Comparison of ENCODE assay signal across 13 mouse cellular contexts in genomic region chr2:35433428-35433827, GRCm38 (mm10). TPM values are rescaled to one million over a fixed set of nuclear protein-coding genes. Genes with fewer than 3 reads are reported as not detected.
DNase-seq lines count a peak whose midpoint lies in the region; ATAC-seq lines count a peak whose summit lies in the region.
"Had no signal": no experiment of that assay in that cellular context is flagged by ENCODE, and none has a peak within 500 bp of the region (broad histone marks: within the 10 kb centered on the region; RNA-seq: fewer than 3 reads in every experiment).

No protein-coding gene starts in this region.

- DNase-seq in heart, postnatal 4 days: peak; percentile 37
- no peak for DNase-seq in liver, embryonic 11.5 days (ENCODE audit: low spot score)
- no peak for DNase-seq in cerebellum, postnatal 10 days
- no peak for DNase-seq in gastrocnemius, adult 18-20 months (ENCODE audit: low spot score)
- DNase-seq: layer of hippocampus, adult 9-11 months; thymus, postnatal 14 days had no signal

- H3K27ac ChIP-seq in liver, embryonic 11.5 days (ENCODE audit: low read depth, low read length): peak overlapping the region; percentile 26; the same call in 1 of the 2 replicates
- peak overlapping the region; percentile 35; the same call in 1 of the 2 replicates for H3K27ac ChIP-seq in stomach, embryonic 14.5 days (ENCODE audit: low read length)
- H3K27ac ChIP-seq: midbrain, embryonic 13.5 days had no signal

- H3K36me3 ChIP-seq in megakaryocyte, embryonic 14.5 days (replicated peaks; ENCODE audit: low read length): peaks cover 92% of the 10 kb centered on the region
- peaks cover 2% of the 10 kb centered on the region; the same call in 1 of the 2 replicates for H3K36me3 ChIP-seq in liver, embryonic 11.5 days (ENCODE audit: control insufficient read depth, insufficient read depth, low read length)
- no peaks in the 10 kb centered on the region for H3K36me3 ChIP-seq in stomach, embryonic 14.5 days (ENCODE audit: control insufficient read depth, insufficient read depth, low read length)
- H3K36me3 ChIP-seq: midbrain, embryonic 13.5 days had no signal

- H3K4me1 ChIP-seq in megakaryocyte, embryonic 14.5 days: peaks cover 62% of the 10 kb centered on the region
- H3K4me1 ChIP-seq in liver, embryonic 11.5 days (replicated peaks; ENCODE audit: control insufficient read depth, insufficient read depth, low read length): peaks cover 10% of the 10 kb centered on the region
- peaks cover 33% of the 10 kb centered on the region for H3K4me1 ChIP-seq in stomach, embryonic 14.5 days (ENCODE audit: control insufficient read depth, insufficient read depth, low read length)
- H3K4me1 ChIP-seq: midbrain, embryonic 13.5 days had no signal

- WGBS in liver, embryonic 11.5 days: 58% methylated on average over 4 of the region's 4 CpGs
- WGBS in stomach, embryonic 14.5 days: 69% methylated on average over 4 of the region's 4 CpGs

- no peak for ATAC-seq in megakaryocyte, adult 5-6 weeks (ENCODE audit: poor library complexity, severe bottlenecking)
- 0 out of 2 replicates have a peak, but pooled peaks have one; percentile 19 for ATAC-seq in liver, embryonic 11.5 days (replicated peaks; ENCODE audit: low FRiP score)
- ATAC-seq in stomach, embryonic 14.5 days (ENCODE audit: insufficient number of reproducible peaks, insufficient read depth, low FRiP score, low read depth): no peak
- ATAC-seq in megakaryocyte-erythroid progenitor cell, adult 5-6 weeks (replicated peaks; ENCODE audit: low FRiP score, low TSS enrichment, poor library complexity, severe bottlenecking): no peak
- ATAC-seq: midbrain, embryonic 13.5 days had no signal

- peak overlapping the region; percentile 5 for H3K4me3 ChIP-seq in megakaryocyte, embryonic 14.5 days (replicated peaks)
- no peak overlapping the region for H3K4me3 ChIP-seq in liver, embryonic 11.5 days (ENCODE audit: low read depth, low read length)
- H3K4me3 ChIP-seq in stomach, embryonic 14.5 days (ENCODE audit: low read depth, low read length): no peak overlapping the region
- H3K4me3 ChIP-seq: midbrain, embryonic 13.5 days had no signal

- H3K4me2 ChIP-seq in liver, embryonic 11.5 days: no peak overlapping the region
- H3K4me2 ChIP-seq in stomach, embryonic 14.5 days (replicated peaks; ENCODE audit: low read depth, low read length): no peak overlapping the region
- H3K4me2 ChIP-seq: midbrain, embryonic 13.5 days had no signal

- H3K27me3 ChIP-seq in megakaryocyte, embryonic 14.5 days (replicated peaks): no peaks in the 10 kb centered on the region
- no peaks in the 10 kb centered on the region for H3K27me3 ChIP-seq in liver, embryonic 11.5 days (replicated peaks; ENCODE audit: control insufficient read depth, insufficient read depth, low read length)
- H3K27me3 ChIP-seq in stomach, embryonic 14.5 days (ENCODE audit: control insufficient read depth, insufficient read depth, low read length): no peaks in the 10 kb centered on the region
- H3K27me3 ChIP-seq: CH12.LX; midbrain, embryonic 13.5 days had no signal

- no peaks in the 10 kb centered on the region for H3K9me3 ChIP-seq in megakaryocyte, embryonic 14.5 days
- no peaks in the 10 kb centered on the region for H3K9me3 ChIP-seq in liver, embryonic 11.5 days (ENCODE audit: control insufficient read depth, low read length)
- H3K9me3 ChIP-seq in stomach, embryonic 14.5 days (ENCODE audit: control insufficient read depth, low read depth, low read length): no peaks in the 10 kb centered on the region
- H3K9me3 ChIP-seq: midbrain, embryonic 13.5 days had no signal

- H3K9ac ChIP-seq in liver, embryonic 11.5 days (ENCODE audit: low read depth, low read length): no peak overlapping the region
- no peak overlapping the region for H3K9ac ChIP-seq in stomach, embryonic 14.5 days (replicated peaks; ENCODE audit: low read depth, low read length)
- H3K9ac ChIP-seq: midbrain, embryonic 13.5 days had no signal

RNA-seq across cellular contexts. Expression of gene Ggta1, which starts 29.6 kb away (rescaled TPM):
- polyA plus RNA-seq in megakaryocyte, embryonic 14.5 days (2012; ENCODE audit: insufficient read depth, low replicate concordance): 1.9 and 6.5 TPM in 2 replicates
- 41.7 and 51.1 TPM in 2 replicates for total RNA-seq in megakaryocyte, adult 5-6 weeks (2015)
- total RNA-seq in megakaryocyte, adult 5-6 weeks (2017): 68.3 and 71.2 TPM in 2 replicates
- 10 to 100 TPM; 21.5 to 22.3 TPM for total RNA-seq in heart, postnatal 4 days (2021)
- 18.6 and 19.5 TPM in 2 replicates for polyA plus RNA-seq in liver, embryonic 11.5 days (2014; fragmentation: Nextera tagmentation; extraction: Ambion mirVana)
- polyA plus RNA-seq in stomach, embryonic 14.5 days (2014; fragmentation: Nextera tagmentation; extraction: Ambion mirVana): 23.5 and 27.1 TPM in 2 replicates
- total RNA-seq in megakaryocyte-erythroid progenitor cell, adult 5-6 weeks (2014; fragmentation: Nextera tagmentation): 8.4 and 13.4 TPM in 2 replicates
- 12.5 and 18.7 TPM in 2 replicates for total RNA-seq in megakaryocyte-erythroid progenitor cell, adult 5-6 weeks (2017)
- total RNA-seq in gastrocnemius, adult 18-20 months (2021): 1 to 10 TPM; 5.0 to 6.3 TPM

RNA-seq across cellular contexts. Expression of gene 4930402F06Rik, which starts 36.5 kb away (rescaled TPM):
- polyA plus RNA-seq in megakaryocyte, embryonic 14.5 days (2012; ENCODE audit: insufficient read depth, low replicate concordance): not detected in 2 replicates
- not detected in 2 replicates for total RNA-seq in megakaryocyte, adult 5-6 weeks (2015)
- not detected in 2 replicates for total RNA-seq in megakaryocyte, adult 5-6 weeks (2017)
- not detected for total RNA-seq in heart, postnatal 4 days (2021)
- not detected in 2 replicates for polyA plus RNA-seq in liver, embryonic 11.5 days (2014; fragmentation: Nextera tagmentation; extraction: Ambion mirVana)
- not detected in 2 replicates for polyA plus RNA-seq in stomach, embryonic 14.5 days (2014; fragmentation: Nextera tagmentation; extraction: Ambion mirVana)
- not detected in 2 replicates for total RNA-seq in megakaryocyte-erythroid progenitor cell, adult 5-6 weeks (2014; fragmentation: Nextera tagmentation)
- not detected in 2 replicates for total RNA-seq in megakaryocyte-erythroid progenitor cell, adult 5-6 weeks (2017)
- total RNA-seq in gastrocnemius, adult 18-20 months (2021): not detected
- total RNA-seq: CH12.LX had no signal
- polyA plus RNA-seq: cortical plate, adult 2 months; midbrain, embryonic 13.5 days had no signal
